Mouse (Mus musculus): ENCODE measurements at regions not wholly inside any gene's neighbourhood (a gene's known extent, or its start where the extent isn't known, plus 50 kb on each side); places are given as distances from the start of the nearest gene placed in this dataset.
A peak's percentile ranks its signal among the peaks of the same experiment; 100 is the strongest.

DNA sequence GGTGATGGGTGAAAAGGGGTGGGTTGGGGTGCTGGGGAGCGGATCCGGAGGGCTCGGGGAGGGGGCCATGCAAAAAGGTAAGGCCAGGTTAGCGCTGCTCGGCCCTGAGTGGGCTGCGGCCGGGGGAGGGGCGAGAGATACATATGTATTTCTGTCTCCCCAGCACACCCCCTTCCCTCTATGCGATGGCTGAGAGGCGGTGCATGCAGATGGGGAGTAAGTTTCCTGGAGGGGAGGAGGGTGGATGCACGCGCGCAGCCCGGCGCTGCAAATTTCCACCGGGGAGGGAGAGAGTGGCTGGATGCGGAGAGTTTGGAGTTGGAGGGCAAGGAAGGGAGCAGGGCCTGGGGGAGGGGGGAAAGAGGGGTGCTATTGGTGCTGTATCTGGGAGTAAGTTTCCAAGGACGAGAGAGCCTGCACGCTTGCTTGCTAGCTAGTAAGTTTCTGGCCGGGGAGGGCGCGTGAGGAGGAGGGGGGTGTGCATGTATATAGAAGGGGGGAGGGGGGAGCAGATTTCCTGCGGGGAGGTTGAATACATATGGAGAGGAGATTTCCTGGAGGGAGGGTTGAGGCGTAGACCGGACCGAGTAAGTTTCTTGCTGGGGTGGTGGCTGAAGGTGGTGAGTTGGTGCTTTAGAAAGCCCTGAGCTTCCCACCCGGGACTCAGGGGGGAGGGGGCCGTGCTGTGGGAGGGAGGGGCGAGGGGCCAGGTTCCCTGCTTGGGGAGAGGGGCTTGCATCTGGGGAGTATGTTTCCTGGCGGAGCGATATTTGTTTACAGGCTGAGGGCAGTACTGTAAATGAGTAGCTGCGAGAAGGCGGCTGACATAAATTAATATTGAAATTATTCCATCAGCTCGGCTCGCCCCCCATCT, 130.8 kb upstream of the Ubr2 start:
- peak; percentile 81 for DNase-seq (ENCODE audit: low spot score)

DNA sequence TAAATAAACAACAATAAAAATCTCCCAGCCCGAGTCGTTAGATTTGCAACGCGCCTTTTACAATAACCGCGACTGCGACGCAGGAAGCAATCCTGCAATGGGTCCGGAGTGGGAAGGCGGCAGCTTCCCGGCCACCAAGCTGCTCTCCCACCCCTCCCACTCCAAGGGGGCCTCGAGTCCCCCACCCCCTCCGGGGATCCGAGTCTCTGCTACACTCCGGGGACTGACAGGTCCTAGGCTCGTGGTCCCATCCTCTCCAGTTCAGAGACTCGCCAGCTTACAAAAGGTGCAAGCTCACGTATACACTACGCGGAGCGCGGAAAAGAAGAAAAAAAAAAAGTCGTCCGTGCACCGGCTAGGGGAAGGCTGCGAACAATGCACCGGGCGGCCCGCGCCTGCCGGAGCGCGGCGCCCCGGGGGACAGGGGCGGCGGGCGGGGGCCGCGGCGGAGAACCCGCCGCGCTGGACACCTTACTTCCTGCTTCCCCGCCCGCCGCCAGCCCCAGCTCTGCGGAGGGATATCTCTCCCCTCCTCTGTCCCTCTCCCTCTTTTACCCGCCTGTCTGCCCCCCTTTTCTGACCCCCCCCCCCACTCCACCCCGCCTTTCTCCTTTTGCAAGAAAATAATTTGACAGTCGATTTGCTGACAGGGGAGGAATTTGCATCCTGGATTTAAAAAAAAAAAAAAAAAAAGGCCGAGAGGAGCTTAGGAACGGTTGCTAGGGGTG, 130.0 kb upstream of the Ubr2 start:
- DNase-seq (ENCODE audit: low spot score), result peak; percentile 82

DNA sequence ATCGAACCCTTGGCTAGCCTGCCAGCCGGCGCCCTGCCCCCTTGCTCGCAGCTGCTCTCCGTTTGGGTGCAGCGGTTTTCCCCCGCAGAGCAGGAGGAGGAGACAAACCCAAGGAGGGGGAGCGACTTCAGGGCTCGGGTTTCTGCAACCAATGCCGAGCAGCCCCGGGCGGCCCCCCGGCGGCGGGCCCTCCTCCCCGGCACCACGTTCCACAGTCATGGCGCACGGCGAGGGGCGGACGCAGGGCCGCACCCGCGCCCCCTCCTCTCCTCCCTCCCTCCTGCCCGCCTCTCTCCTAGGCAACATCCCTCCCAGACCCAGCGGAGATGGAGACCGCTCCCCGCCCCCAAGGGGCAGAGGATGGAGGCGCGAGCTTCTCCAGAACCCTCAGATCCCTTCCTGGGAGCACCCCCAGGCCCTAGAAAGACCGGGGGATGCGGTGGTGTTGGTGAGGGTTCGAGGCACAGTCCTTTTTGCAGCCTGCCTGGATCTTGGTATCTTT, 129.4 kb upstream of the Ubr2 start:
- DNase-seq (ENCODE audit: low spot score), result peak; percentile 96

DNA sequence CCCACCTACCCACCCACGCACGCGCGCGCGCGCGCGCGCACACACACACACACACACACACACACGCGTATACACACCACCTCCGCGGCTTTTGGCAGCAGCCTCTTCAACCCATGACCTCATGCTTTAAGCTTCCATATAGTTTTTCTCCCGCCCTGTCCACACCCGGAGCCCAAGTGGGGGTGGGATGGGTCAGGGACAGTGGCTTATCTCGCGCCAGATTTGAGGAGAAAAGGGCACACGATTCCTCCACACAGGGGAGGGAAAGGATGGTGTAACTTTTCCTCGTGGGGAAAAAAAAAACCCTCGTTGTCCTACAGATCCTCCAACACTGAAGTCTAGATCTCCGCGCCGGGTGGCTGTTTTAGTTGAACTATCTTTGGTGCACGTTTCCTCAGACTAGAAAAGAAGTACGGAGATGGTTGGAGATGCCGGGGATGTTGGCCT, 128.8 kb upstream of the Ubr2 start:
- DNase-seq (ENCODE audit: low spot score), result no peak

DNA sequence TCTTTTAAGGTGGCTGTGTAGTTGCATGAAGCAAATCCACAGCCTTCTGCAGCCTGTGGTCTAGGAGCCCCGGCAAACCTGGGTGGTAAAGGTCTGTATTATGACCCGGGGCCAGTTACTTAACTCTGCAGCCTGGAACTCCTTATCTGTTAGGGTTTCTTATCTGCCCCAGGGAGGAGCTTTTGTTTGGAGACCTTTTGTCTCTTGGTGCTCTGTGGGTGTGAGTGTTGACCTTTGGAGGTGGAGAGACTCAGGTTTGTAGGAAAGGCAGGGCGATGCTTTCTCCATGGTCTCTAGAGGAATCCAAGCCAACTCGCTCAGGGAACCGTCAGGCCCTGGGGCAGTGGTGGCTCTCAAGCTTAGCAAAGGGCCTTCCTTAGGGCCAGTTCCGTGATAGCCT, 127.8 kb upstream of the Ubr2 start:
- no peak for DNase-seq (ENCODE audit: low spot score)

DNA sequence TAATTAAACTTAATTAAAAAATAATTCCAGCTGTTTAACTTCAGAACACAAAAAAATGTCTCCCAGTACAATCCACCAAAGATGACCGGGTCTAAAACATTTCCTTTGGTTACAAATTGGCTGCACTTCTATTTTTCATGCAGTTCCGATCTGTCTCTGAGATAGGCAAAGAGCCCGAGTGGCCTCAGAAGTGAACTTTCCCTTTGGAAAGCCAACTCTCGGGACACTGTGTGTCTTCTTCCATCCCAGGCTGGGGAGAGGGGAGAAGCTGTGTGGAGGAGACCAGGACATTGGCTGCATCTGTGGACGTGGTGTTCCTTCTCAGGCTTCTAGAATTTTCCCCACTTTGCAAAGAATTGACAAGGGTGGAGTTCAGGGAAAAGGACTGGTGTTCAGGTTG, 125.0 kb upstream of the Ubr2 start:
- DNase-seq (ENCODE audit: low spot score), result no peak

DNA sequence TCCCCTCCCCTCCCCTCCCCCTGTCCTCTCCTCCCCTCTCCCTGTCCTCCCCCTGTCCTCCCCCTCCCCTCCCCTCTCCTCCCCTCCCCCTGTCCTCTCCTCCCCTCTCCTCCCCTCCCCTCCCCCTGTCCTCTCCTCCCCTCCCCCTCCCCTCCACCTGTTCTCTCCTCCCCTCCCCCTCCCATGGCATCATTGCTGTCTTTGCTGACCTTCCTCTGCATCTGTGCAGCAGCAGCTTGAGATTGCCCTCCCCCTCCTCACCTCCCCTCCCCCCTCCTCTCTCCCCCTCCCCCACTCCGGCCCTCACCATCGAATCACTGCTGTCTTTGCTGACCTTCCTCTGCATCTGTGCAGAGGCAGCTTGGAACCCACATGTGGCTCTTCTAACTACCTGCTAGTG, 123.4 kb upstream of the Ubr2 start:
- DNase-seq (ENCODE audit: low spot score), result no peak

DNA sequence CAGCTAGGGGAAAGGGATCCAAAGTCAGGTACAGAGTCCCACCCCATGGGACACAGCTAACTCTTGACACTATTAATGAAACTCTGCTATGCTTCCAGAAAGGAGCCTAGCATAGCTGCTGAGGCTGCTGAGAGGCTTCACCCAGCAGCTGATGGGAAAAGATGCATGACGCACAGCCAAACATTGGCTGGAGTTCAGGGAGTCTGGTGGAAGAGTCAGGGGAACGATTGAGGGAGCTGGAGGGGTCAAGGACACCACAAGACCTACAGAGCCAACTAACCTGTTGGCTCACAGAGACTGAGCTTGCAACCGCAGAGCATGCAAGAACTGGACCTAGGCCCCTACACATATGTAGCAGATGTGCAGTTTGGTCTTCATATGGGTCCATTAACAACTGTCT, 117.2 kb upstream of the Ubr2 start:
- no peak for DNase-seq (ENCODE audit: low spot score)

DNA sequence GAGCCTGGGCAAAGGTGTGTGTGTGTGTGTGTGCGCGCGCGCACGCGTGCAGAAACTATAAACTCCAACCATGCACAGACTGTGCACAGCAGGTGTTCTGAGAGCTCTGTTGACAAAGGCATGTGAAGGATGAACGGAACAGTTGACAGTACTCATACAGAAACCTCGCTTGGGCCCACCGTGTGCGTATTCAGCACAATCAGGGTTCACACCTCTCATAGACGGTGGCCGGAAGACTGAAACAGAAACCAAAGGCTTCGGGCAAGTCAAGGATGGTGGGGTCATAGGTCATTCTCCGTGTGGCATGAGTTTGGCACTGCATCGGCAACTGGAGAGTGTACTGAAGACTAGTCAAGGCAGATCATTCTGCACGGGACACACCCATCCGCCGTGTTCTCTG, 113.2 kb upstream of the Ubr2 start:
- no peak for DNase-seq (ENCODE audit: low spot score)

DNA sequence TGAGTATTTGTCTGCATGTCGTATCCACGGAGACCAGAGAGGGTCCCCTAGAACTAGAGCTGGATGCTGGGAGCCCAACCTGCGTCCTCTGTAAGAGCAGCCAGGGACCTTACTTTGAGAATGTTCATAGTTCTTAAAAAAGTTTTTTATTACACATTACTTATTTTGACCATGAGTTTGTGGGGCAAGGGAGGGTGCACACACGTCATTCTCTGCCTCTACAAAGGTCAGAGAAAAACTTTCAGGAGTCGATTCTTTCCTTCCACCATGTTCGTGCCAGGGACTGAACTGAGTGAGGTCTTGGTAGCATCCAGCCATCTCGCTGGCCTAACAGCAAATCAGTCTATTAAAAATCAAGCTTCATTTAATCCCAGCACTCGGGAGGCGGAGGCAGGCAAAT, 111.9 kb upstream of the Ubr2 start:
- DNase-seq (ENCODE audit: low spot score), result no peak

DNA sequence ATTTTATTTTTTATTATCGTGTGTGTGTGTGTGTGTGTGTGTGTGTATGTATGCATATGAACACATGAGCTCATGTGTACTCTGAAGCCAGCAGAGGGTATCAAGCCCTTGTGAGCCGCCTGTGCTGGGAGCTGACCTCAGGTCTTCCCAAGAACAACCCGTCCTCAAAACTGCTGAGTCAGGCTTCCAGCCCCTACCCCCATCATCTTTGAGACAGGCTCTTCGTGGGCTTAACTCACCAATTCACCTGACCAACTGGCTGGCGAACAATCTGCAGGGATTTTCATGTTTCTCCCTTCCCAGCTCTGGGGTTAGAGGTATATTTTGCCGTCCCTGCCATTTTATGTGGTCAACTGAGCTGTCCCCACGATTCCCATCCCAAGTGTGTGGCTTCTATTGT, 107.7 kb upstream of the Ubr2 start:
- DNase-seq (ENCODE audit: low spot score), result no peak

DNA sequence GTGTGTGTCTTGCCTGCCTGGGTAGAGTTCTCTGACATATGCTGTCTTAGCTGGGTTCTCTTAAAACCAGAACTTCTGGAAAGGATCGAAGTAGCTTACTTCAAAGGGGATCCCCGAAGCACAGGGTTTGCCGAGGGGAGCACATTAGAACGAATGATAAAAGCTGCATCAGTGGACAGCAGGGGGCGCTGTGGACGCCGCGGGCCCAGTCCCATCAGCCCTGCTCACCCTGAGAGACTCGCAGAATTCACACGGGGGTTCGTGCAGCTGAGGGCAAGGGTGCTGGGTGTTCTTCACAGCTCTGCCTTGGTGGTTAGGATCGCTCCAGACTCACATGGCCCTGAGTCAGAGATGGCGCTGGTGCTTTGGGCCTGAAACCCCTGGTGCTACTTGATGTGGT, 105.4 kb upstream of the Ubr2 start:
- no peak for DNase-seq (ENCODE audit: low spot score)

DNA sequence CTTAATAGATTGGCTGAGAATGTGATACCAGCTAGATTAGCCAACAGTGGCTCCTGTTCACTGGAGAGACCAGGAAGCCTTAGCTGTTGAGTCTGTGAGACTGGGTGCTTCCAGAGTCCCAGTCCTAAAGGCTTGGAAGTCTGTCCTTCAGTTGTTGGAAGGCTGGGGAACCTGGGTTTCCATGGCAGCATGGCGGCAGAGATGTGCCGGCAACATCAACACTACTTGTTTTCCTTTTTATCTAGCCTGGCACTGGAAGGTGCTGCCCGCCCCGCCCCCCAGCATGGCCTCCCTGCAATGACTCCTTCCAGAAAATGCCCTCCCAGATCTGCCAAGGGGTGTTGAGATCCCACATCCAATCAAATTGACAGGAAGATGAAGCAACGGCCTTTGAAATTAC, 104.8 kb upstream of the Ubr2 start:
- DNase-seq (ENCODE audit: low spot score), result no peak

DNA sequence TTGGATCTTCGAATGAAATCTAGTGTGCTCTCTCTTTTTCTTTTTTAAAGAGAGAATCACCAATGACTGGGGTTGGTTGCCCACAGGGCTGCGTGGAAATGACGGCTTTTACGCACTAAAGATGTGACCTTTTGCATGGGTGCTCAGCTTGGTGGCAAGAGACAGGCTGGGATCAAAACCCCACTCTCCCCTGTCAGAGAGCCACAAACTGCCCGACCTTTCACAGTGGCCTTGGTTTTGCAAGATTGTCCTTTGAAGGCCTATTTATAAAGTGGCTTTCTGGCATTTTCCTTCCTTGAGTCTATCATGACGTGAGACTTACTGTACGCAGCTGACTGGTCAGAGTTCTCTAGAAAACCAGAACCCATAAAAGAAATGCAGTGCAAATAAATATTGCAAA, 104.4 kb upstream of the Ubr2 start:
- DNase-seq (ENCODE audit: low spot score), result no peak

DNA sequence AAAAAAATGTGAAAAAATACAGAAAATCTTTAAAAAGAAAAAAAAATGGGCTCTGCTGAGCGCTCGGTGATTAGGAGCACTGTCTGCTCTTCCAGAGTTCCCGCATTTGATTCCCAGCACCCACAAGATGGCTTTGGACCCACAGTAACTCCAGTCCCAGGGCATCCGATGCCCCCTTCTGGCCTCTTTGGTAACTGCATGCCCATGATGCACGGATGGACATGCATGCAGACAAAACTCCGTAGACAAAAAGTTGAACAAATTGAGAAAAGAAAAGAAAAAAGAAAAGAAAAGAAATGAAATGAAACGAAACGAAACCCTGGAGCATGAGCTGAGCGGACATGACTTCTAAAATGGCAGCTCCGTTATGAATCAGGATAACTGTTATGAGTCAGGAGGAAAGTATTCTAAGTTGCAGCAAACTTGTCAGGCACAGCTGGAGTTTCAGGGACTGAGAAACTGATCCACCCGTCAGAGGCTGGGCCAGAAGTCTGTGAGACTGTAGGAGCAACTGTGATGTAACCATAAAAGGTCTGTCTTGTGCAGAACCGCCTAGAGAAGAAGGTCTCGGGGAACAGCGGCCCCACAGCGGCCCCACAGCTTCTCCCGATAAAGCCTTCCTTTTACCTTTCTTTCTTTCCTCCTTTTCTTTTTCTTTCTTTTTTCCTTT, 102.3 kb upstream of the Ubr2 start:
- DNase-seq (ENCODE audit: low spot score), result no peak

DNA sequence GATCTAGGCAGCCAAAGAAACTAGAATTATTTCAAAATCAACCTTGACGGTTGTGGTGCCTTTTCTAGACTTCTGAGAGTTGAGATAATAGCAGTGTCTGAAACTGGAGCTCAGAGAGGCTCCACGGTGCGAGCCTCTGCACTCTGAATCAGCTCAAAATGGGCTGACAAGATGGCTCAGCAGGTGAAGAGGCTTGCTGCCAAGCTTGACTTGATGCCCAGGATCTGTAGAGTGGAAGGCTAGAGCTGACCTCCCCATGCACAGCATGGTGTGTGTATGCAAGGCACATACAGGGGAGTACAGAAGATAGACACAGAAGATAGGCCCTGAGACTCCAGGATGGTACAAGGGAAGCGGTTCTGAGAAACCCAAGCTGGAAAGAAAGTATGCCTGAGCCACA, 100.5 kb upstream of the Ubr2 start:
- DNase-seq (ENCODE audit: low spot score), result no peak

DNA sequence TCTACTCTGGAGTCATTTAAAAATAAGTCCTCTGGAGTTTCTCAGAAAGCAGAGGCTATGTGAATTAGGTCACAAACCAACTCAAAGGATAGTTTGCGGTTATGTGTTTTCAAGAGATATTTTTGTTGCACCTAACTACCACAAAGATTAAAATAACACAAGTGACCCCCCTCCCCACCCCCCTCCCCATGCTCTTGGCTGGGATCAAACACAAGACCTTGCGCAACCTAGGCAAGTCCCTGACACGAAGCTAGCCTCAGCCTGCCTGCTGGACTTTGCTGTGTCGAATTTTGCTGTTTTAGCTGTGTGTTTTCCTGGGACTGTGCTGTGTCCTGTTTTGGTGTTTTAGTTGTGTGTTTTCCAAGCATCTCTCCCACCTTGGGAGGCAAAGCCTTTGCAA, 94.0 kb upstream of the Ubr2 start:
- DNase-seq (ENCODE audit: low spot score), result no peak

DNA sequence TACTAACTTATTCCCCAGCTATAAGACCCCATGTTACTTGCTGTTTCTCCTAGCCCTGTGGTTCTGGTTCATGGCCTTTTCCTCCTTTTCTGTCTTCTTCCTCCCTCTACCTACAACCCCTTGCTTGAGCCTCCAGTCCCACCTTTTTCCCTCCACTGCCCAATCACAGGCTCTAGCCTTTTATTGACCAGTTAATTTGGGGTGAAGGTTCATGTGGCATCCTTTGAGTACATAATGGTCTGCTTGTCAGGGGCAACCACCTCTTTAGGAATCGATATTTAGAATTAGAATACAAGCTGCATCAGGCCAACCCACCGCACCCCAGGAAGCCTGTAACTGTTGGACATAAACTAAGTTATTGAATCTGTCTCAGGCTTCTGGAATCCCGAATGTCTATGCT, 84.8 kb upstream of the Ubr2 start:
- no peak for DNase-seq (ENCODE audit: low spot score)

DNA sequence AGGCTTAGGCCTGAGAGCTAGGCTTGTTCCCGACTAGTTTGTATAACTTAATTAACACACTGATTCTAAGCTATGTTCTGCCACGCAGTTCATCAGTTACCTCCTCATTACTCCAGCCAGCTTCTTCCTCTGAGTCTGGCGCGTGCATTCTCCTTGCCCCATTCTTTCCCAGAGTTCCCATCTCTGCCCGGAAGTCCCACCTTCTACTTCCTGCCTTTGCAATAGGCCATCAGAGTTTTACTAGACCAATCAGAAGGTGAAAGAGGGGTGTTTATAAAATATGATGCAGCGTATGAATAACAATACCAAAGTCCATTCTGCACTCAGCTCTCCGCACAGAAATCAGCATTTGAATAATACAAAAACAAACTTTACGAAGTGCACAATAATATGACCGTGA, 81.7 kb upstream of the Ubr2 start:
- DNase-seq (ENCODE audit: low spot score), result no peak

DNA sequence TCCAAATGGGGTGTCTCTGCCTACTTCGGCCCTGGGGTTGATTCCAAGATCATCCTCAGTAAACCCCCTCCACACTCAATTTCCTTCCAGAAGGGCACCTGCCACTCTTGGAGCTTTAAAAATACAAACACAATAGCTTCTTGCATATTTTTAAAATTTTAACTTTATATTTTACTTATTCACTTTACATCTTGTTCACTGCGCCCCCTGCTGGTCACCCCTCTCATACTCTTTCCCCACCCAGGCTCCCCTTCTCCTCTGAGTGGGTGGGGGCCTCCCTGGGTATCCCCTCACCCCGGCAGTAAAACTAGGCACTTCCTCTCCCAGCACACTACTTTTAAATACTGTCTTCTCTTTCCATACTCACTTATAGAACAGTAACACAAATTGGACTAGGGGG, 79.4 kb upstream of the Ubr2 start:
- DNase-seq (ENCODE audit: low spot score), result no peak

DNA sequence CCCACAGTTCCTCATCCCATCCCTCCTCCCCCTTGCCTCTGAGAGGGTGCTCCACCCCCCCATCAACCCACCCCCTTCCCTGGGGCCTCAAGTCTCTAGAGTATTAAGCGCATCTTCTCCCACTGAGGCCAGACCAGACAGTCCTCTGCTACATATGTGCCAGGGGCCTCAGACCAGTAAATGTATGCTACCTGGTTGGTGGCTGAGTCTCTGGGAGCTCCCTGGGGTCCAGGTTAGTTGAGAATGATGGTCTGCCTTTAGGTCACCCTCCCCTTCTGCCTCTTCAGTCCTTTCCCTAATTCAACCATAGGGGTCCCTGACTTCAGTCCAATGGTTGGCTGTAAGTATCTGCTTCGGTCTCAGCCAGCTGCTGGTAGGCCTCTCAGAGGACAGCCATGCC, 58.9 kb upstream of the Ubr2 start:
- DNase-seq (ENCODE audit: low spot score), result no peak

DNA sequence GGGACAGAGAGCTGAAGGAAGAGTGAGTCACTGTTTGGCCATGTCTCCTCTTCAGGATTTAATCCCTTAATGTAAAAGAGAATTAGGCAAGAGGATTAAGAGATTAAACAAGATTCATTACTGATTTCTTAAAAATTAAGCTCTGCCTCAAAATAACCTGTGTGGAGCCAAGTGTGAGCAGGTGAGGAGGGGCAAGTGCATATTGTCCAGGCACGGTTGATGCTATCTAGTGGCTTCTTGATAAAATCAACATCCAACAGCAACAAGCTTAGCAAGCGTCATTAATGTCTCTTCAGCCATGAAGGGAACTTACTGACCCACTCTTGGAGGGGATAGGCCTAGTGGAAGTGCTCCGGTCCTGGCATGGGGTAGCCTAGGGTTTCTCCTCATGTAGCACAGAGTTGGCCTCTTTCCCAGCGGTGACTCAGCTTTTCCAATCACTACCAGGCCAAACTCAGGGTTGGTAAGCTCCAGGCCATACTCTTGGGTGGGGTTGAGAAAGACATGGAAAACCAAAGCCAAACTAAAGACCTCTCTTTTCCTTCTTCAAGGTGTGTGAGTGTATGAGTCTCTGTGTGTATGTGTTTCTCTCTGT, 55.0 kb upstream of the Ubr2 start:
- DNase-seq (ENCODE audit: low spot score), result no peak

All from embryo, embryonic 10.5 days (tissue).